ENCODE assay signal across 8 mouse cellular contexts in the genomic region with DNA sequence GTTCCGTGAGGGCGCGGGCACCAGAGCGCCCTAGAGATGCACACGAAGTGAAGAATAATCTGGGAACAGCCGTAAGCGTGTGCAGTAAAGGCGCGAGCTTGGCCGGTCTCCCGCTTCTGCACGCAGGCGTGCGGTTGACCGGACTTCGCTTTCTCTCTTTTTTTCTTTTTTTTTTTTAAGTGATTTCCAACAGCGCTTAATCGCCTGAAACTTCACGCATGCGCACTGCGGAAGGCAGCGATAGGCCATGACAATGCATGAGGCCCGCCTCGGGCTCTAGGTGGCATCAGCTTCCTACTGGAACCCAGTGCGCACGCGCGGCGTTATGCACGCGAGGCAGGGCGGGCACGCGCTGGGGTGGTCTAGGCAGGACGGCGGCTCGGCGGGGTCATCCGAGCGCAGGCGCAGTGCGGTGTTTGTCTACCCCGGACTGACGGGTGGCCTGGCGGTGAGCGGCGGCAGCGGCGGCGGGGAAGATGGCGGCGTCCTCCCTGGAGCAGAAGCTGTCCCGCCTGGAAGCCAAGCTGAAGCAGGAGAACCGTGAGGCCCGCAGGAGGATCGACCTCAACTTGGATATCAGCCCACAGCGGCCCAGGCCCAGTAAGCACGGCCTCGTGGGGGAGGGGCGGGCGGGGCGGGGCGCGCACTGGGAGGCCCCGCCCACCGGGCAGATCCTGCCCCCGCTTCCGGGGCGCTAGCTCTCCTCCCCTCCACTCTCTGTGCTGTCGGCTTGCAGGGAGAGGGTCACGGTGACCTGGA. TPM values are rescaled to one million over a fixed set of nuclear protein-coding genes. Genes with fewer than 3 reads are reported as not detected.
DNase-seq lines count a peak whose midpoint lies in the region; ATAC-seq and TF ChIP-seq lines count a peak whose summit lies in the region.

A gene (plus strand): TSS at position 307 of the 759 bp plus-strand sequence.
A gene (plus strand): TSS at position 432 of the 759 bp plus-strand sequence.

- DNase-seq in A20 (ENCODE audit: low read depth, low spot score) (peak; percentile 99), liver (peak; percentile 100)
- DNase-seq in heart, embryonic 10.5 days (ENCODE audit: low spot score) = peak; percentile 99
- peak; percentile 99 for DNase-seq in spleen, postnatal 4 days (ENCODE audit: low spot score in 2 of 2)

- peaks cover 29% of the 10 kb centered on the region for H3K36me3 ChIP-seq in heart, embryonic 10.5 days
- peaks cover 30% of the 10 kb centered on the region for H3K36me3 ChIP-seq in kidney, embryonic 15.5 days

- peaks cover 18% of the 10 kb centered on the region for H3K4me1 ChIP-seq in bone marrow macrophage, adult 2 months (ENCODE audit: control insufficient read depth, insufficient read depth, low read length)
- peaks cover 8% of the 10 kb centered on the region for H3K4me1 ChIP-seq in embryonic fibroblast, embryonic 13.5 days (ENCODE audit: control insufficient read depth, insufficient read depth, low read length)
- H3K4me1 ChIP-seq in heart, embryonic 10.5 days = peaks cover 21% of the 10 kb centered on the region
- H3K4me1 ChIP-seq in kidney, embryonic 15.5 days = peaks cover 28% of the 10 kb centered on the region

- under 1% methylated on average over 71 of the region's 71 CpGs for WGBS in heart, embryonic 10.5 days
- under 1% methylated on average over 70 of the region's 71 CpGs for WGBS in kidney, embryonic 15.5 days

- H3K27ac ChIP-seq in bone marrow macrophage, adult 2 months (ENCODE audit: insufficient read depth, low read depth, low read length) = peak within 1 kb of the TSS; percentile 88
- peak within 1 kb of the TSS; percentile 83 for H3K27ac ChIP-seq in embryonic fibroblast, embryonic 13.5 days (ENCODE audit: insufficient read depth, low read length)
- peak within 1 kb of the TSS; percentile 97 for H3K27ac ChIP-seq in heart, embryonic 10.5 days
- peak within 1 kb of the TSS; percentile 96 for H3K27ac ChIP-seq in kidney, embryonic 15.5 days

- H3K4me2 ChIP-seq in kidney, embryonic 15.5 days = peak within 1 kb of the TSS; percentile 81

- peaks cover 22% of the 10 kb centered on the region for H3K27me3 ChIP-seq in heart, embryonic 10.5 days (ENCODE audit: insufficient read depth, poor library complexity, severe bottlenecking)
- no peaks in the 10 kb centered on the region for H3K27me3 ChIP-seq in kidney, embryonic 15.5 days

- no peak for TF ChIP-seq POLR2A in bone marrow macrophage, adult 2 months (IDR thresholded peaks at IDR 0.05; ENCODE audit: borderline replicate concordance, low read depth, low read length)
- peak; percentile 57 for TF ChIP-seq POLR2A in embryonic fibroblast, embryonic 13.5 days (IDR thresholded peaks at IDR 0.05; ENCODE audit: low read depth, low read length)

- peak; percentile 95 for ATAC-seq in kidney, embryonic 15.5 days (replicated peaks; ENCODE audit: low FRiP score)
- peak; percentile 85 for ATAC-seq in monocyte, adult 5-6 weeks (replicated peaks; ENCODE audit: insufficient number of reproducible peaks, low FRiP score, low TSS enrichment, poor library complexity, severe bottlenecking)

- H3K9me3 ChIP-seq in heart, embryonic 10.5 days = no peaks in the 10 kb centered on the region
- H3K9me3 ChIP-seq in kidney, embryonic 15.5 days (replicated peaks) = no peaks in the 10 kb centered on the region

- TF ChIP-seq CTCF in bone marrow macrophage, adult 2 months (IDR thresholded peaks at IDR 0.05; ENCODE audit: low read depth, low read length) = no peak
- TF ChIP-seq CTCF in embryonic fibroblast, embryonic 13.5 days (IDR thresholded peaks at IDR 0.05; ENCODE audit: borderline replicate concordance, insufficient read depth, low read length) = peak; percentile 65; the same call in 1 of the 2 replicates

- H3K9ac ChIP-seq in kidney, embryonic 15.5 days = peak within 1 kb of the TSS; percentile 67

- H3K4me3 ChIP-seq in bone marrow macrophage, adult 2 months (ENCODE audit: insufficient read depth, low read length) = peak within 1 kb of the TSS; percentile 65
- H3K4me3 ChIP-seq in embryonic fibroblast, embryonic 13.5 days (ENCODE audit: insufficient read depth, low read length) = peak within 1 kb of the TSS; percentile 85
- peak within 1 kb of the TSS; percentile 81 for H3K4me3 ChIP-seq in heart, embryonic 10.5 days
- H3K4me3 ChIP-seq in kidney, embryonic 15.5 days (replicated peaks) = peak within 1 kb of the TSS; percentile 84

RNA-seq across cellular contexts. Expression of the first gene that starts in this region (rescaled TPM):
- polyA plus RNA-seq in bone marrow macrophage, adult 2 months (2012; ENCODE audit: insufficient read depth, insufficient read length, missing spikeins) = 75.4 and 77.0 TPM in 2 replicates
- polyA plus RNA-seq in embryonic fibroblast, embryonic 13.5 days (2011; ENCODE audit: insufficient read length, low read depth, missing spikeins) = 37.0 and 42.0 TPM in 2 replicates
- 27.5 and 30.0 TPM in 2 replicates for polyA plus RNA-seq in heart, embryonic 10.5 days (2016; fragmentation: Nextera tagmentation; extraction: Ambion mirVana)
- polyA plus RNA-seq in kidney, embryonic 15.5 days (2015; fragmentation: Nextera tagmentation; extraction: Ambion mirVana) = 28.0 and 31.5 TPM in 2 replicates
- total RNA-seq in monocyte, adult 5-6 weeks (2017) = 42.6 to 60.0 TPM (median 43.3 TPM) in 3 replicates

RNA-seq across cellular contexts. Expression of the second gene that starts in this region (rescaled TPM):
- not detected in 2 replicates for polyA plus RNA-seq in bone marrow macrophage, adult 2 months (2012; ENCODE audit: insufficient read depth, insufficient read length, missing spikeins)
- 0.40 and 0.60 TPM in 2 replicates for polyA plus RNA-seq in embryonic fibroblast, embryonic 13.5 days (2011; ENCODE audit: insufficient read length, low read depth, missing spikeins)
- 0.59 TPM in 1 of 2 replicates, not detected in the other for polyA plus RNA-seq in heart, embryonic 10.5 days (2016; fragmentation: Nextera tagmentation; extraction: Ambion mirVana)
- polyA plus RNA-seq in kidney, embryonic 15.5 days (2015; fragmentation: Nextera tagmentation; extraction: Ambion mirVana) = 0.86 and 0.91 TPM in 2 replicates
- total RNA-seq in monocyte, adult 5-6 weeks (2017) = not detected in 3 replicates

Comparison
In these comparisons a context has a peak if more than half of its experiments do, and no peak if none do; other contexts are left out.
1. Peak in every context shown above with its lines: DNase-seq, ATAC-seq, H3K4me3 ChIP-seq and H3K27ac ChIP-seq.